Mouse (Mus musculus) megakaryocyte, embryonic 14.5 days (primary cell): ENCODE data around the gene Rps6kl1.

Source experiments
- FLI1 ChIP-seq: IDR thresholded peaks from 2 replicates; pipeline ENCODE4 v1.6.1; 2012; ENCODE audit warnings: low read length, inconsistent platforms, mixed read lengths
- GATA1 ChIP-seq: IDR thresholded peaks from 3 replicates; pipeline ENCODE4 v1.6.1; 2012; ENCODE audit warnings: mixed read lengths, low read length, inconsistent platforms, borderline replicate concordance

GRCm38 (mm10) chr12:85182898-85183297 is 31.8 kb upstream of the Rps6kl1 start:
- TF ChIP-seq GATA1 (no peak), FLI1 (no peak)
